Mouse (Mus musculus): Measurements from ENCODE around the gene Prcd.

- no peak for TF ChIP-seq POLR2A (IDR thresholded peaks at IDR 0.05; ENCODE audit: borderline replicate concordance, insufficient read depth, low read length)
- TF ChIP-seq CTCF (IDR thresholded peaks at IDR 0.05; ENCODE audit: borderline replicate concordance, insufficient read depth, low read depth, low read length) = no peak
Measured at GRCm38 (mm10) chr11:116632962-116633361, 20.4 kb upstream of the Prcd start.
